Mouse (Mus musculus): ENCODE measurements at regions not wholly inside any gene's neighbourhood (a gene's known extent, or its start where the extent isn't known, plus 50 kb on each side); places are given as distances from the start of the nearest gene placed in this dataset.

DNA sequence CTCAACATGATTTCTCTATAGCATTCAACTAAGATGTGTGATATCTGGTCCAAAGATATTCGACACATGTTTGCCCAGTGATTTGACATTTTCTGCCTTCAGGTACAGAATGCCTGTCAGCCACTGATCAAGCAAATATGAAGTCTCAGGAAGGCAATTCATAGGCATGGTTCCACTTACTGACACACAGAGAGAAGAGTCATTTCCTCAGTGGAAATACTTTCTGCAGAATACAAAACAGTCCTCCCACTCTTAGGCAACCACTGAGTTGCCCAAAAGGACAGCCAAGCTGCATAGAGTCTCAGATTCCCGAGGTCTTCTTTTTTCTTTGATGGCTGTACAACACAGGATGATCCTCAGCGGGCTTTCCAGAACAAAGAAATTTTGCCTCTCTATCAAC, 110.9 kb downstream of the Ndufa4 start:
- no peak for DNase-seq

- DNase-seq: peak; percentile 27
Observed at GRCm38 (mm10) chr6:11793366-11793765, 113.9 kb downstream of the Ndufa4 start.

DNA sequence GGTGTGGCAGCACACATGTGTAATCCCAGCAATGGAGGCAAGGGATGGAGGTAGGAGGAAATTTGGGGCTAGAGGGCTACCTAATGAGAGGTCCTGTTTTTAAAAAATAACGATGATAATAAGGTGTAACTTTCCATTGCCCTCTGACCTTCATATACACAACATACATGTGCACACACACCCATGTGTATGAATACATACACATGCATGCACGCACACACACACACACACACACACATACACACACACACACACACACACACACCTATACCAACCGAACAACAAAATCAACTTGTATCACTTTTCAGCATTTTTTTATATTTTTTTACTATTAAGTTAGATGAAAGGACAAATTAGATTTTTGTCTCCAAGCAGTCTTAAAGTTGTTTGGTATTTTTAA, 115.1 kb downstream of the Ndufa4 start:
- no peak for DNase-seq

- DNase-seq: no peak
Observed at GRCm38 (mm10) chr6:11791056-11791455, 116.2 kb downstream of the Ndufa4 start.

- no peak for DNase-seq
Observed at GRCm38 (mm10) chr6:11773992-11774391, 133.3 kb downstream of the Ndufa4 start.

GRCm38 (mm10) chr6:11762912-11763311, 144.4 kb downstream of the Ndufa4 start:
- DNase-seq: no peak

- no peak for DNase-seq
Observed at GRCm38 (mm10) chr6:11737667-11738066, 169.6 kb downstream of the Ndufa4 start.

DNA sequence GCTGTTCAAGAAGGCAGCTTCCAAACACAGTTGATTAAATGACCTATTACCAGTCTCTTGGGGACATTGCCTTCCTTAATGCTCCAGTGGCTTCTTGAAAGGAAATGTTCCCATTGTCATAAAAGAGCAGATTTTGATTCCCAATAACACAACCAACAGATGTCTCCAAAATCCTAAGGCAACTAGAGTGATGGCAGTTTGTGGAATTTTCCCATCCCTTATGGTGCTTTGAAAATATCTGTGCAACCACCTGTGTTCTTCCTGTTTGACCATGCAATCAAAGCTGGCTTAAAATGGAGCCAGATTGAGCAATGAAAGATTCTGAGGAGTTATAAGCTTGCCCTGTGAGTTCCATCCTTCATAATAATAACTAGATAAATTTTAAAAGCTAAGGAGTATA, 176.2 kb downstream of the Ndufa4 start:
- no peak for DNase-seq

DNA sequence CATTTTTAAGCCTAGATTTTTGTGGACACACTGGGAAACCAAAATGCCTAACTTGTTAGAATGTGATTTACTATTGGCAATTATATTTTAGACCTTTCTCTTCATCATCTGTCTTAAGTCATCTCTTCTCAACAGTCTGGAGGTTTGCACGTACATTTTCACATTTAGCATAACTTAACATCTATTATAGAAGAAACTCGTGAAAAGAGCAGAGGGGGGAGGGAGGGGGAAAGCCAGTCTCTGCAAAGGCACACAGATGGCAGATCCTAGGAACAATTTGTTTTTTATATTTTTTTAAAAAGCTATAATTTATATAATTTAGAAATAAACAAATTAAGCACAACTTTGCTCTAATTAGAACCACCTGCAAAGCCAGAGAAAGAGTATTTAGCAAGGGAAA, 176.6 kb downstream of the Ndufa4 start:
- no peak for DNase-seq

- DNase-seq: no peak
Observed at GRCm38 (mm10) chr6:11727806-11728205, 179.5 kb downstream of the Ndufa4 start.

- DNase-seq: peak; percentile 3
Observed at GRCm38 (mm10) chr6:11727370-11727769, 179.9 kb downstream of the Ndufa4 start.

DNA sequence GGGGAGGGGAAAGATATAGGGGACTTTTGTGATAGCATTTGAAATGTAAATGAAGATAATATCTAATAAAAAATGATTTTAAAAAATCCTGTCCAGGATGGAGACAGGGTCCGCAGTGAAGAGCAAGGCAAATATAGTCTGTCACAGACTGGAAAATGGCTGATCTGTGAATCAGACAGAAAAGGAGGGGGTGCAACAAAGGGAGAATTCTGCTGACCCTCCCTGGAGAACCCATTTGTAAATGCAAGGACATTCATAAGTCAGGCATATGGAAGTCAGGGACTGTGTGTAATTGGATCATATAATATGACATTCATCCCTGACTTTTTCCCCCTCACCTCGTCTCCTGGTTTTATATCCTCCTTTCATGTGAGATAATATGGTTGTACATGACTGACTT, 183.8 kb downstream of the Ndufa4 start:
- DNase-seq: no peak

DNA sequence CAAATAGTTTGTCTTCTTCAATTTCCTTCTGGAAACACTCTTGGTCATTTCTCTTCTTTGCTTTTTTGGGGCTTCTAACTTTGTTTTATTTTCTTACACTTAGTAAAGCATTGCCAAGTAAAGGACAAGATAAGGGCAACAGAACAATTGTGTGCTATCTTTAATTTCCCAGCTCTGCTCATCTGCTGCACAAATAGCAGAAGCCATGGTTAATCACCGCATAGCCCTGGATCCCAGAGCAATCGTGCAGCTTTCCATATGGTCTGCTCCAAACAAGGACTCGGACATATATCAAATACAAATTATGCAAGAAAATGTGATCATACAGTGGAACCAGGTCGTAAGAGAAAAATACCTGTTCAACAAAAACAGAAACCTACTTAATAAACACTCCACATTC, 187.0 kb downstream of the Ndufa4 start:
- DNase-seq: no peak

GRCm38 (mm10) chr6:11710581-11710980, 196.7 kb downstream of the Ndufa4 start:
- DNase-seq: no peak

GRCm38 (mm10) chr6:11709465-11709864, 197.8 kb downstream of the Ndufa4 start:
- DNase-seq: no peak

All from adrenal gland, postnatal 25 days (tissue).